Mouse (Mus musculus) brain, embryonic 18.5 days (tissue): ENCODE measurements around the gene Naaladl2.

ENCODE experiments used
- DNase-seq: peaks from one replicate; pipeline ENCODE4 v3.0.0-alpha.2; 2012; ENCODE audit warnings: low read depth, low spot score

Naaladl2 gene

DNA sequence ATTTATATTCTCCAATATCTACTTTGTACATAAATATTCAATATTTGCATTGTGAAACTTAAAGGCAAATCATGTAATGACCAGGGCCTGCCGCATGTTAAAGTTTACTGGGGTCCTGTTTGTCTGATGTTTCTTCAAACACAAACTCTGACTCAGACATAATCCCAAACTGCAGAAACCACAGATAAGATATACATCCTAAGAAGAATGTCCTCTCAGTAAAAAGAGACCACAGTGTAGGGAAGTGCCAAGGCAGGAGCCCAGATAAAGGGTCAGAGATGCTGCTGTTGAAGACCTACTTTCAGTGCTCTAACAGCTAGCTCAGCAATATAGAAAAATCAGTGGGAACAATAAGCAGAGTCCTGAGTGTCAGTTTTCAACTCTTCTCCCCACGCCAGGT lies 201.9 kb downstream of the Naaladl2 start:
- no peak for DNase-seq

DNA sequence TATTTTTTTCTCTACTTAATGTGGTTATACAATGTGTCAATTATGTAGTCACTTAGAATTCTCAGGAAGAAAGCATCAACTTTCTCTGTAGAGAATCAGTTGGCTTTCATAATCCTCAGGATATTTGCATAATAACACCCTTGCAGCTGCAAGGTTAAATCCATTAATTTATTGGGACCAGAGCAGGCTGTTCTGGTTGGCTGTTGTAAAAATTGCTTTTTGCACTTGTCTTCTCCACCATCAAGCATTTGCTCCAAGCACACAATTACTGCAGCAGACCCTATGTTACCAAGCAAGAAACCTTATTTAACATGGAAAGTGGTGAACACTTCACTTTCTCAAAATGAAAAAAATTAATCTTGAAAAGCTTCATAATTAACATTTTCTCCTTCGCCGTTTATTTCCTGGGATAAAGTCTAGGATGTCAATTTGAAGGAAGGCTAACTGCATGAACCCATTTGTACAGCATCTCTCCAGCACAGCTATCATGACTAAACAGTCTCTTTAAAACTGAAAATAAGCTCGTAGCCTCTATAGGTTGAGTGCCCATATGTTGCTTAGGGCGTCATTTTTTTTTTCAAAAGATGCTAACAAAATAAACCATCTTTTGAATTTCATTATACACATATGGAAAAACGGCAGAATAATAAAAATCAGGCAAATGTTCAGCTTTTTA lies 205.4 kb downstream of the Naaladl2 start:
- peak; percentile 1 for DNase-seq

DNA sequence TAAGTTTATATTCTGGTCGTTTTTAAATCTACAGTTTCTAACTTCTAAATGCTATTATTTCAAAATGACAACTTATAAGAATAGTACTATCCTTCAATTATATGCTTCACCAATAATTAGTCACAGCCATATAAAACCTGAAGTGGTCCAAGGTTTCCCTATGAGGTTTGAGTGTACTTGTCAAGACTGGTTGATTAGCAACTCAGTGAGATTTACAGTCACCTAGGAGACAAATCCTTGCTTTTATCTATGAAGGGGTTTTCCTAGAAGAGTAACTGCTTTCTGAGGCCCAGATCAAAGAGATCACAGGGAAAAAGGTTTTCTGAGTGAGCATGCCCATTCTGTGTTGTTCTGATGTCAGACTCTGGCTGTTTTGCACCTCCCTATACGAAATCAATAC lies 222.2 kb downstream of the Naaladl2 start:
- DNase-seq = no peak

DNA sequence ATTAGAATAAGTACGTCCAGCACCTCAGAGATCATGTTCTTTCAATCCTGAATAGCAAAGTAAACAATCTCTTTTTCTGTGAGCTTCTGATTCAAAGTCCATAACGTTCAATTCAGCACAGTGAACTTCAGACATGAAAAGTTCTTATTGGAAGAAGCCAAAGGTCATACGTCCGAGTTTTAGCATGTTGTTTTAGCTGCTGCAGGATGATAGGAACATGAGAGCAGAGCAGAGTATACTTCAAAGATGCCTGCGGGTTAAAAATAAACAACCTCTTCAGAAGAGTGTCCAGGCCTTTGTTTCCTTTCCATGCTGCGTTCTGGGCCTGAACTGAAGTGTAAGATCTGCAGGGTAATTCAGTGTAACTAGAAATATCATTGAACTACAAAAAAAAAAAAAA lies 222.7 kb downstream of the Naaladl2 start:
- no peak for DNase-seq

DNA sequence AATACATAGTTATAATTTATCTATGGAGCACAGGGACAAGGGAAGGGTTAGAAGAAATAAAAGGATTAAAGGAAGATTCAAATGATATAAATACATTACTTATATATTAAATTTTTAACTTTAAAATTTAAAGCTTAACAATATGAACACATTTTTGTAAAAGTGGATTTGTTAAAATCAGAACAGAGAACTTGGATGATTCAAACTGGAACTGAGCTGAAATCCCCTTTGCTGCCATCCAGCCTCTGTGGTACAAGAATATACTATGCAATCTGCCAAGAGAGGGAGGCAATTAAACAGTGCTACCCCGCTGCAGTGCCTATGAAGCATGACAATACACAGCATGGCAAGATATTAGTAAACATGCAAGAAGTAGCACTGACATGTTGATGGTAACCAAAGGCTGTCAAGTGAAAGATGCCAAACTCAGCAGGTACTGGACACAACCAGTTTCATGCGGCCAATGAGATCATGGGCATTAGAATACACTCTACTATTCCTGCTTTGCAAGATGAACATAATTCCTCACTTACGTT lies 238.6 kb downstream of the Naaladl2 start:
- DNase-seq = no peak

DNA sequence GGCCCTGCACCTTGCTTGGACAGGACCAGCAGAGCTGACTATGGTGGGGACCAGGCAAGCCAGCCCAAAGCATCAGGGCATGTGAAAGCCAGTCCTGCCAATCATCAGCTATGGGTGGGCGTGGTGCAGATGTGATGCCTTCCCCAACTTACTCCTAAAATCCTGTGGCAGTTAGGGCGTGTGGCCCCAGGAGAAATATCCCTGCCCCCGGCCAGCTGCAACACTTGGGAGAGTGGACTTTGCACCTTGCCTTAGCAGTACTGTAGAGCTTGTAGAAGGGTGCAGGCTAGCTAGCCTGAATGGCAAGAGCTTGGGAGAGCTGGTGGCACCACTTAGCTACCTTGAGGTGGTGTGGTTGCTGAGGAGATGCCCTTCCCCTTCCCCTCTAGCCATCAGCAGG lies 255.3 kb downstream of the Naaladl2 start:
- DNase-seq = no peak

DNA sequence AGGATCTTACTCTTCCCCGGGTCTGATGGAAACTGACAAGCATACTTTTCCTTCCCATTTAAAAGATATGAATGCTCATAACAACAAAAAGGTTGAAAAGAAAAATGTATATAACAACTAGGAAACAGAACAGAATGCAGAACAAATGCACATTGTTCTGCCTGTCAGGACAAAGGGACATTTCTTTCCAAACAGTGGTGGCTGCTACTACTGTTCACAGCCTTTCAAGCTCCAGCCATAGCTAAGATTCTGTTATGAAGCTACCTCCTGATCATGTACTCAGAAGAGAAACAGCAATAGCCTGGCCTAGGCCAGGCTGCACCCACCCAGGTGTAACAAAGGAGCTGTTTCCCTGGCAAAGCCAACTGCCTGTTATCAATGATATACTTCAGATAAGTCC lies 271.8 kb downstream of the Naaladl2 start:
- no peak for DNase-seq

DNA sequence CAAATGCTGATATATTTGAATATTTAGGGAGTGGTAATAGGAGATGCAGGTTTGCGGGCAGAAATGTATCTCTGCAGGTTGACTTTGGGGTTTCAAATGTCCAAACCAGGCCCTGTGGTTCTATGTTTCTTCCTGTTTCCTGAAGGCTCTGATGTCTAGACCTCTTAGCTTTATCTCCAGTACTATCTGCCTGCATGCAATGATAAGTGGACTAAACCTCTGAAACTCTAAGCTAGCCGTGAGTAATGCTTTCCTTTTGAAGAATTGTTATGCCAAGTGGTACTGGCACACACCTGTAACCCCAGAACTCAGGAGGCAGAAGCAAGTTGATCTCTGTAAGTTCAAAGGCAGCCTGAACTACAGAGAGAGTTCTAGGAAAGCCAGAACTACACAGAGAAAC lies 291.1 kb downstream of the Naaladl2 start:
- no peak for DNase-seq

DNA sequence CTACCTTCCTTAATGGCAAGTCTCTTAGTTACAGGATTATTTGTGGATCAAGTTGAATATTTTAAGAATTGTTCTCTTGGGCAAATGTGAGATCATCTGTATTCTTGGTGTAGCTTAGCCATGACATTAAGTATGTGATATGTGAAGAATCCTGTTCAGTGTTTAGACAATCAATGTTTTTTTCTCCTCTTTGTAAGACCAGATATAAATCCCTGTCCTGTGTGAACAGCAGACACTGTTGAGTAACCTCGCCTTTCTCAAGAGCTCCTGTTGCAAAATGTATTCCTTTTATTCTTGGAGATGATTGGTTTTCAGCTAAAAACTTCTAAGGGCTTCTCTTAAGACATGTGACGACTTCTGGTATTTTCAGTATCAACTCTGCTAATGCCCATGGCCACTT lies 347.3 kb downstream of the Naaladl2 start:
- no peak for DNase-seq

DNA sequence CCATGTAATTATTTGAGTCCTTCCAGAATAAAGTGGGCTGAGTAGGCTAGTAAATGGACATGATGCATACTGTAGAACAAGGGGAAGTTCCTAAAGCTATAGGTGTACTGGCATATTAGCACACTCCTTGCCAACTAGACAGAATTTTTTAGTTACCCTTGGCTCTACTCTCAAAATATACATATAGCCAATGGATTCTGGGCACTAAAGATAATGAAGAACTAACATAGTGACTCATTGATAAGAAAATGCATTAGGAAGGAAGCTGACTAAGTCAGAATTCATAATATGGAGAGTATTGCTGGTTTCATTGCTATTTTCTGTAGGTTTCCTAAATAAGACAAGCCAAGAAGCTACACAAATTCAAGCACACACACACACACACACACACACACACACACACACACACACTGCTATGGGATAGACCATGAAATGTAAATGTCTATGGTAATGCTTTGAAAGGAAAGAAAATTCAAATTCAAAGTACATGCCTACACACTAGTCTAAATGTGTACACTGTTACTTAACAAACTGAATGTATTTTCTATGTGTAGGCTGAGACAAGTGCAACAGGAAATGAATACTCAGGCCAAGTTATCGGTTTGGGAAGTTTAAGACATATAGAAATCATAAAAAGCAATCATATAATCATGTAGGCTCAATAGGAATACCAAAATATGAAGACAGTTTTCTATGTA lies 356.5 kb downstream of the Naaladl2 start:
- DNase-seq = no peak

DNA sequence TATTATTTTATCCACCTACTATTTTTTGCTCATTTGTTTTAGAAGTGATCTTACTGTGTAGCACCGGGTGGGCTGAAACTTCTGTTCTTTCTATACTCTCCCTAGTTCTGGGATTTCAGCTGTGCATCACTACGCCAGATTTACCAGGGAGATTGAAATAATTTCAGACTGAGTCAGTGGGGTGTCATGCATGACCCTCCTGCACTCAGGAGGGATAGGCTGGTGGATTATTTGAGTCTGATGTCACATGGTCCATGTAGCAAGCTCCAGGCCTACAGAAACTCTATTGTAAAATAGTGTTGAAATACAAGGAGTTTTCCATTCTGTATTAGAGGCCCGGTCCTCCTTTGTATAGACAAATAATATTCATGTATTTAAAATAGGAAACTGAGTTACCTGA lies 360.0 kb downstream of the Naaladl2 start:
- no peak for DNase-seq

DNA sequence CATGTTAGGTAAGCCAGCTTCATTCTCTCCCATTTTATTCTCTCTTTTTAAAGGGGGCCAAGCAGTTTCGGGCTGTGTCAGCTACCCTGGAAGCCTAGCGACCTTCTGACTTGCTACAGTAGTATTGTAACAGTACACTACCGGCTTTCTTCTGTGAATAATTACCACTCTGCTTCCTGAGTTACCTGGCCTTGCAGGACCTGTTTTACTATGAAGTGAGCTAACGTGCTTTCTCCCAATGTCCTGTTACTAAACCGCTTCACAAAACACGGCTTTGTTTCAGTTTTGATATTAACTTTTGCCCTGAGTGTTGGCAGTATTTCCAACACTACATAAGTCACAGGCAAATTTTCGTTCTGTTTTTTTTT lies 360.6 kb downstream of the Naaladl2 start:
- no peak for DNase-seq

DNA sequence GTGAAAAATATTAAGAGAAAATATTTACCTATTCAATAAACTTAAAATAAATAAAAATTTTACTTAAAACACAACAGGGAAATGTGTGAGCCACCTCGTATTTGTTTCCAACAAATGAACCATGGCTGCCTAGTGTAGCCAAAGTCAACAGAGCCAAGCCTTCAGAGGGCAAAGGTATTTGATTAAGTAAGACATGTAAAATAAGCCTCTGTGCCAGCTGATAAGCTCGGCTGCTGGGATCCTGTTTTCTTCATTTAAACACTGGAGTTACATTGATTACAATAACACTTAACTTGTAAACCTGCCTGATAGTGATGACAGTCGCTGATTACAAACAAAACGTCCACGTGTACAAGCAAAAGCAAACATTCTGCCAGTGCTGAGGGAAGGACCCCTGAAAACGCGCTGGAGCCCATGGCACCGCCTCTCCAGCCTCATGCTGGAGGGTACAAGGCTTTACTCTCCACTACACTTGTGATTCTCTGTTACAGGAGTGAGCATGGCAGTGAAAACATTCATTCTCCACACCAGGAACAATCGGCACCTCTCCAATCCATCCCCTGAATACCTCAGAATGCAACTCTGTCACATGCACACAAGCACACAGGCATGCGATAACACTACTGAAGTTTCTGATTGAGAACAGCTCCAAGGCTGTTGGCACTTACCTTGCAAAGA lies 361.1 kb downstream of the Naaladl2 start:
- no peak for DNase-seq

DNA sequence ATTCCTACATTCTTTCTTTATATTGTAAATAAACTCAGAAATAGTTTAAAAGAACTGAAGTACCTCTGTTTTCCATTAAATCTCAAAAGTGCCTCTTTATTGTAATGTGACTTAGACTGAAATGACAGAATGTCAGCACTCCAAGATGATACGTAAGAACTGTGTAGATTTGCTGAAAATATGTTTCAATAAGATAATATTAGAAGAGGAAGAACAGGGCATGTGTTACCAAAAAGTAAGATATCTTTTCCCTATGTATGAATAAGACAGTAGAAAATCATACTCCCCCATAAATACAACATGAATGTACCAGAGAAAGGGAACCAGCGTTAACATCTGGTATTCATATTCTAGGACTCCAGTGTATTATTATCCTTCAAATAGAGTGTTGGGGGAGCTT lies 362.4 kb downstream of the Naaladl2 start:
- DNase-seq = no peak

DNA sequence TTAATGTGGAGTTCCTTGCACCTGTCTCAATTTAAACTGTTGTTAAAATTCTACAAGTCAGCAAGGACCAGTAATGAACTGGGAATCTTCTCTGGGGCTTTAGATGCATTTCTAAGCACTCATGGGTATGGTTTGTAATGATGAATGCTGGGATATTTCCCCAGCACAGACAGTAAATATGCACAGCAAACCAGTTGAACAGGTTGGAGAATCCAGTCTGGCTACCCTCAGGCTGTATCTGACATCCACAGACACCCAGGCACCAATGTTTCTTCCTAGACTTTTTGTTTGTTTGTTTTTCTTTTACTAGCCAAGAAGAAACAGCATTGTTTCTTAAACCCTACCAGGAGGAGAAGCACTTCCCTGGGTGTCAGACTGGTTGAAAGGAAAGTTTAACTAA lies 365.6 kb downstream of the Naaladl2 start:
- DNase-seq = no peak

DNA sequence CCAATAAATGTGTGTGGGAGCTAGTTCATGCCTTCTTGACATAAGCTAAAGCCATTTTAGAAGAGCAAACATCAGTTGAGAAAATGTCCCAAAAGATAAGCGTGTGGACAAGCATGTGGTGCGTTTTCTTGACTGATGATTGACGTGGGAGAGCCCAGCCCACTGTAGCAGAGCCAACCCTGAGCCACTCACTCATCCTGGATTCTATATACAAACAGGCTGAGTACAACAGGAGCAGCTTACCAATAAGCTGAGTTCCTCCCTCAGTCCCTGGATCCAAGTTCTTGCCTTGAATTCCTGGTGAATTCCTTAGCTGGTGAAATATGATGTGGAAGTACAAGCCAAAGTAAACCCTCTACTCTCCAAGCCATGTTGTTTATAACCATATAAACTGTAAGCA lies 395.0 kb downstream of the Naaladl2 start:
- no peak for DNase-seq

DNA sequence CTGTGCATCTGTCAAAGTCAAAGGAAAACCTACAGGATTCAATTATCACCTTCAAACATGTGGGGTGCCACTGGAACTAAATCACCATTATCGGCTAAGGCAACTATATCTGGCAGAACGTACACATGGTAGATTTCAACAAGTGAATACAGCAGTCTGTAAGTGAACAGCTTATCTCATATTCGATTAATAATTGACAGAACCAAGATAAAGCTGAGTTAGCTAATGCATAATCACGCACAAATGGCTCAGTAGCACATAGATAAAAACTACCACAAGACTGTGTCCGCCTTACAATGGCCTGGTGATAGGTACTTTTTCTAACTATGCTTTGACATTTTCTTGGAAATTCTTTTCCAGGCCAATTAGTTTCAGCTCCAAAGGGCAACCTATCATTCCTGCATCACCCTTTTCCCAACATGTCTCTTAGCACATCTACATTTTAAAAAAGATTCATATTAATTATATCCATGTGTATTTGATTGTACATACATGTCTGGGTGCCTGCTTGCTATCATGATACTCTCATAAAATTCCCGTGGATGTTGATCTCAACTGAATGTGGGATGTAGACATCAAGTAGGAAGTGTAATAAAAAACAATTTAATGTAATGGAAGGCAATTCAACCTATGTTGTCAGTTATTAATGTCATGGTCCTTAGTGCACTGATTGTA lies 396.7 kb downstream of the Naaladl2 start:
- no peak for DNase-seq

DNA sequence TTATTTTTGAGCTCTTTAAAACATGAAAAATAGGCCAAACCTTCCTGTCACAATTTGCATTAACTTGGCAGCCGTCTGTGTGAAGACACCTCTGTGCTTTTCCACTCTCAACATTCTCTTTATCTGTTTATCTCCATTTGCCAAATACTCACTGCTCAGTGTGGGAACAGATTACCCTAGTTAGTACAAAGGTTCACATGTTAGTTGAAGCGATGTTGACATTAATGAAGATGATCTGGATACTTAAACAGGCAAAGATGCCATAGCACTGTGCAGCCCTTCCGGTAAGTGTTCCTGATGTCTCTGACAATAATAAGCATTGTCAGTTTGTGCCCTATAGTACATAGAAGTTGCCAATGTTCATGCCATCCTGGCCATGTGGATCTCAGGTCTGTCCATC lies 400.1 kb downstream of the Naaladl2 start:
- no peak for DNase-seq

DNA sequence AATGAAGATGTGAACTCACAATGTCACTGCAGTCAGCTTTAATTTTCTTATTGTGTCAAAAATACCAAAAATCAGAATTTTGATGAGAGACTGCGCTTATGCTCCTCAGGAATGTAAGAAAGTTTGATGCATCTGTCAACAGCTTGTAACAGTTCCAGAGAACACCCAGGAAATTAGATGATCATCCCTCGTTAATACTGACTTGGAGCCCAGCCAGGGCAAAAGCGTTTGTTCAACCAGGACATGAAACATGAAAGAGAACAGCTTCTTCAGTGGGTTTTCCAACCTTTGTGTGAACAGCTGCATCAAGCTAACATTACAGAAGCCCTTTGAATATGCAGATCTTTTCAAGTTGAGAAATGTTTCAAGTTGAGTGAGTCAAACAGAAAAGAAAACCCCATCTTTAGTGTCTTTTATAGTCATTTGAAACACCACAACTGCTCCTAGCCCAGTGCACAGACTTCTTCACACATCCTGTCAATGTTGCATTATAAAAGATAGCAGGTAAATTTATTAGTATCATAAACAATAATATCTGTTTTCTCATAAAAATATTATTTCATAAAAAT lies 424.8 kb downstream of the Naaladl2 start:
- DNase-seq = no peak

DNA sequence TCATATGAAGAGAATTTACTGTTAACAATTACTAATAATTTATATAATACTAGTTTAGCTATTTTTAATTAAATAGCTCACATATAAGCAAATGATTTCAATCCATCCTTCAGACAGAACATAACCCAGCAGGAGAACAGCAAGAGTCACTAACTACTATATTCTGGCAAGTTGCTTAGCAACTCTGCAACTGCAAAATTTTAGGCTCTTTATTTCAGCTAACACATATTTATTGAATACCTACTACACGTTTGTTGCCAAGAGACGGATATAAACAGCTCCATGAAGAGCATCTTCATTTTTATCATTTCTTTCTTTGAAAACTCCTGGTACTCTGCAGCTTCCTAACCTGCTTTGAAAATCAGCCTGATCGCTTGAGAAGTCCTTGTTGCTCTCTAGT lies 429.3 kb downstream of the Naaladl2 start:
- peak; percentile 14 for DNase-seq

DNA sequence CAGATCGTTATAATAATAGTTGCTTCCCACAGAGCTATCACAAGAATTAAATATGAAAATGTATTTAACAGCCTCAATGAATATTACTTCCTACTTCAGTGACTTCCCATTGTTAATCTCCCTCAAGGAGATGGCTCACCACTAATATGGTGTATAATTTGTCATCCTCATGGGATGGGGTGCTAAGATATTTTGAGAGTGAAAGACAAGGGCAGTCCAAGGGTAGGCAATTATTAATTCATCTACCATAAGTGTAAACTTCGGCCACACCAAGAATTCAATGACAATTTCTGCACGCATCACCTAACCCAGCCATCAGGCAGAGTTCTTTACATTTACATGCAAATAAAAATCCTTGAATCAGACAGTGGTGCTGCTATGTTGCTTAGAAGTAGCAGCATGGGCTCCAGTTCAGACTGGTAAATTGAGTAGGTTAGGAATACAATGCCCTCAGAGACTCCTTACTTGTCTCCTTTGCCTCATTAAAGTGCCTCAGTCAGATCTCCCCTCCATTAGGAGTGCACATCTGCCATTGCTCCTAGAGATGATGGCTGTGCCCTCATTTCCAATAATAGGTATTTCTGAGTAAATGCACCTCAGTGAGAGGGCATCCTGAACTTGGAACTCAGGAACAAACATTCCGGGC lies 438.2 kb downstream of the Naaladl2 start:
- DNase-seq = no peak
